Mouse (Mus musculus): ENCODE data around the gene Zfp651. TPM values are rescaled to one million over a fixed set of nuclear protein-coding genes. Genes with fewer than 3 reads are reported as not detected.

The Zfp651 gene
- polyA plus RNA-seq, 1 experiment = 47.0 TPM

- Histone ChIP-seq H3K4me3 (no peak overlapping the region), H3K36me3 (ENCODE audit: control insufficient read depth, insufficient read depth) (no peaks in the 10 kb centered on the region), H3K27me3 (ENCODE audit: control insufficient read depth, insufficient read depth, insufficient read length) (peaks cover 8% of the 10 kb centered on the region), H3K79me2 (ENCODE audit: control insufficient read depth, insufficient read depth) (no peaks in the 10 kb centered on the region), H3ac (ENCODE audit: control insufficient read depth, insufficient read length) (no peak overlapping the region), H3K4me2 (ENCODE audit: low read depth) (no peak overlapping the region)
- TF ChIP-seq MYOD1 (IDR thresholded peaks at IDR 0.05; ENCODE audit: control insufficient read depth in 1 of 3, insufficient read length in 2 of 3, low read depth in 2 of 3) (no peak), USF1 (IDR thresholded peaks at IDR 0.05; ENCODE audit: low read depth) (no peak), SRF (IDR thresholded peaks at IDR 0.05; ENCODE audit: control insufficient read depth, insufficient read length, low read depth) (no peak), E2F4 (IDR thresholded peaks at IDR 0.05; ENCODE audit: insufficient read depth) (no peak), TCF12 (IDR thresholded peaks at IDR 0.05; ENCODE audit: insufficient read depth, poor library complexity, severe bottlenecking) (no peak), POLR2AphosphoS2 (IDR thresholded peaks at IDR 0.05; ENCODE audit: insufficient read length, low read depth) (no peak), TCF3 (IDR thresholded peaks at IDR 0.05; ENCODE audit: insufficient read length, low read depth) (no peak), REST (IDR thresholded peaks at IDR 0.05; ENCODE audit: insufficient read depth, insufficient read length) (no peak), CEBPB (IDR thresholded peaks at IDR 0.05; ENCODE audit: insufficient read depth, poor library complexity, severe bottlenecking) (no peak), POLR2A (IDR thresholded peaks at IDR 0.05; ENCODE audit: insufficient read length, low read depth) (no peak), MAX (IDR thresholded peaks at IDR 0.05; ENCODE audit: low read depth) (no peak), MYOG (IDR thresholded peaks at IDR 0.05; ENCODE audit: control insufficient read depth in 1 of 3, insufficient read depth in 1 of 3, insufficient read length in 2 of 3, low read depth in 2 of 3) (no peak)
Observed at GRCm38 (mm10) chr9:121798887-121799520, 39.9 kb downstream of the Zfp651 start.

DNA sequence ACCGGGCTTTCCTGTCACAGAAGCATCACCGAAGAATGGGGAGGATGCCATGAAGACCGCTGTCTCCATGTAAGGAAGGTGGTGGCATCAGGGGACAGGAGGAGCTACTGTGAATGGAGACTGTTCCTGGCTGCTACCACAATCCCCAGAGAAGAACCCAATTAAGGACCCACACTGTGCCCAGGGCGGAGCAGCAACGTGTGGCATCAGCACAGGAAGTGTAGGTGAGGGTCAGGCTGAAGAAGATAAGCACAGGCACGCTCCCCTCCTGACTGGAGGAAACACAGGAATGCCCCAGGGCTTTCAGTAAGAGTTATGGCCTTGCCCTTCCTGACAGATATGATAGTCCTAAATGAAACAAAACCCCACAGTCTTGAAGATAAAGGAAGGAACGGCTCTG, 43.6 kb downstream of the Zfp651 start:
- Histone ChIP-seq H3ac (ENCODE audit: control insufficient read depth, insufficient read length) (no peak overlapping the region), H3K79me2 (ENCODE audit: control insufficient read depth, insufficient read depth) (no peaks in the 10 kb centered on the region), H3K4me3 (no peak overlapping the region), H3K36me3 (ENCODE audit: control insufficient read depth, insufficient read depth) (no peaks in the 10 kb centered on the region), H3K4me2 (ENCODE audit: low read depth) (no peak overlapping the region), H3K27me3 (ENCODE audit: control insufficient read depth, insufficient read depth, insufficient read length) (peaks cover 8% of the 10 kb centered on the region)
- no peak for TF ChIP-seq E2F4 (IDR thresholded peaks at IDR 0.05; ENCODE audit: insufficient read depth)
- TF ChIP-seq REST (IDR thresholded peaks at IDR 0.05; ENCODE audit: insufficient read depth, insufficient read length) = no peak
- no peak for TF ChIP-seq MYOG (IDR thresholded peaks at IDR 0.05; ENCODE audit: control insufficient read depth in 1 of 3, insufficient read depth in 1 of 3, insufficient read length in 2 of 3, low read depth in 2 of 3)
- TF ChIP-seq SRF (IDR thresholded peaks at IDR 0.05; ENCODE audit: control insufficient read depth, insufficient read length, low read depth) = no peak
- no peak for TF ChIP-seq TCF12 (IDR thresholded peaks at IDR 0.05; ENCODE audit: insufficient read depth, poor library complexity, severe bottlenecking)
- no peak for TF ChIP-seq POLR2AphosphoS2 (IDR thresholded peaks at IDR 0.05; ENCODE audit: insufficient read length, low read depth)
- TF ChIP-seq POLR2A (IDR thresholded peaks at IDR 0.05; ENCODE audit: insufficient read length, low read depth) = no peak

GRCm38 (mm10) chr9:121807546-121807945, 48.4 kb downstream of the Zfp651 start:
- no peak overlapping the region for H3K4me3 ChIP-seq

DNA sequence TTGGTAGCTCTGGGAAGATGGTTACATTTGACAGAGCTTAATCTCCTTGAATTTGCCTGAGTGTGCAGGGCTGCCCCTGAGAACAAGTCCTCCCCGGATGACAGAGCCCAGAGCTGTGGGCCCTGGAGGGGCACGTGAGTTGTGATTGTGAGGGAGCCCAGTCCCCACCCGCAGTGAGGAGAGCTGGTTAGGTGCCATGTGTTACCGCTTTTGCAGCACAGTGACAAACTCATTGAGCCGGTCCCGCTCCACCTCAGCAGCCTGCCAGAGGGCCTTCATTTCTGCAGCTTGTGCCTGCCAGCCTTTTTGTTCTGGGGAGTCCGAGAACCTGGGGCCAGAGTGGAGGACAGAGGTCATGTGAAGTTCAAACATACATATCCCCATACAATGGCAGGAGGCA, 48.8 kb downstream of the Zfp651 start:
- Histone ChIP-seq H3K4me2 (ENCODE audit: low read depth) (no peak overlapping the region), H3K79me2 (ENCODE audit: control insufficient read depth, insufficient read depth) (no peaks in the 10 kb centered on the region), H3K36me3 (ENCODE audit: control insufficient read depth, insufficient read depth) (no peaks in the 10 kb centered on the region), H3K27me3 (ENCODE audit: control insufficient read depth, insufficient read depth, insufficient read length) (no peaks in the 10 kb centered on the region), H3ac (ENCODE audit: control insufficient read depth, insufficient read length) (no peak overlapping the region), H3K4me3 (no peak overlapping the region)
- TF ChIP-seq TCF12 (IDR thresholded peaks at IDR 0.05; ENCODE audit: insufficient read depth, poor library complexity, severe bottlenecking) (no peak), MAX (IDR thresholded peaks at IDR 0.05; ENCODE audit: low read depth) (no peak), POLR2A (IDR thresholded peaks at IDR 0.05; ENCODE audit: insufficient read length, low read depth) (no peak), MYOD1 (IDR thresholded peaks at IDR 0.05; ENCODE audit: control insufficient read depth in 1 of 3, insufficient read length in 2 of 3, low read depth in 2 of 3) (no peak), MYOG (IDR thresholded peaks at IDR 0.05; ENCODE audit: control insufficient read depth in 1 of 3, insufficient read depth in 1 of 3, insufficient read length in 2 of 3, low read depth in 2 of 3) (no peak), TCF3 (IDR thresholded peaks at IDR 0.05; ENCODE audit: insufficient read length, low read depth) (no peak), CEBPB (IDR thresholded peaks at IDR 0.05; ENCODE audit: insufficient read depth, poor library complexity, severe bottlenecking) (no peak), USF1 (IDR thresholded peaks at IDR 0.05; ENCODE audit: low read depth) (no peak), E2F4 (IDR thresholded peaks at IDR 0.05; ENCODE audit: insufficient read depth) (no peak)

More at GRCm38 (mm10) chr9:121807546-121807945, 48.4 kb downstream of the Zfp651 start:
- Histone ChIP-seq H3ac (ENCODE audit: control insufficient read depth, insufficient read length) (no peak overlapping the region), H3K36me3 (ENCODE audit: control insufficient read depth, insufficient read depth) (no peaks in the 10 kb centered on the region), H3K4me2 (ENCODE audit: low read depth) (no peak overlapping the region), H3K27me3 (ENCODE audit: control insufficient read depth, insufficient read depth, insufficient read length) (no peaks in the 10 kb centered on the region), H3K79me2 (ENCODE audit: control insufficient read depth, insufficient read depth) (no peaks in the 10 kb centered on the region)
- no peak for TF ChIP-seq TCF3 (IDR thresholded peaks at IDR 0.05; ENCODE audit: insufficient read length, low read depth)
- no peak for TF ChIP-seq SRF (IDR thresholded peaks at IDR 0.05; ENCODE audit: control insufficient read depth, insufficient read length, low read depth)
- no peak for TF ChIP-seq CEBPB (IDR thresholded peaks at IDR 0.05; ENCODE audit: insufficient read depth, poor library complexity, severe bottlenecking)
- no peak for TF ChIP-seq MAX (IDR thresholded peaks at IDR 0.05; ENCODE audit: low read depth)
- TF ChIP-seq MYOG (IDR thresholded peaks at IDR 0.05; ENCODE audit: control insufficient read depth in 1 of 3, insufficient read depth in 1 of 3, insufficient read length in 2 of 3, low read depth in 2 of 3) = no peak
- TF ChIP-seq E2F4 (IDR thresholded peaks at IDR 0.05; ENCODE audit: insufficient read depth) = no peak
- TF ChIP-seq POLR2AphosphoS2 (IDR thresholded peaks at IDR 0.05; ENCODE audit: insufficient read length, low read depth) = no peak
- no peak for TF ChIP-seq REST (IDR thresholded peaks at IDR 0.05; ENCODE audit: insufficient read depth, insufficient read length)
- TF ChIP-seq MYOD1 (IDR thresholded peaks at IDR 0.05; ENCODE audit: control insufficient read depth in 1 of 3, insufficient read length in 2 of 3, low read depth in 2 of 3) = no peak

DNA sequence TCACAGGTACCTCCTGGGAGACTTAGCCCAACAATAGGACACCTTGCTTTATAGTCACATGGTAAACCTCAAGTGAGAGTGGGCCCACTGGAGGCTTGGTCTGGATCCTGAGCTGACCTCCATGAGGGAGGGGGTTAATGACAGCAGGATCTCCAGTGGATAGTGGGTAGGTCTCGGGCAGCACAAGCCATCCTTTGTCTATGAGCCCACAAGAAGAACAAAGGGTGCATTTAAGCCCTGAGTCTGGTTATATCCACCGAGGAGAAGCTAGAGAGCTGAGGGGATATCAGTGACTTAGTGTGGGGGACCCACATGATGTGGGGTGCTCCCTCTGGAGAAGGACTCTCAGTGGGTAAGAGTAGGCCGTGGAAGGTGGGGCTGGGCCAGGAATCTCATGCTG, 49.4 kb downstream of the Zfp651 start:
- Histone ChIP-seq H3K79me2 (ENCODE audit: control insufficient read depth, insufficient read depth) (no peaks in the 10 kb centered on the region), H3ac (ENCODE audit: control insufficient read depth, insufficient read length) (no peak overlapping the region), H3K4me2 (ENCODE audit: low read depth) (no peak overlapping the region), H3K4me3 (no peak overlapping the region), H3K36me3 (ENCODE audit: control insufficient read depth, insufficient read depth) (no peaks in the 10 kb centered on the region), H3K27me3 (ENCODE audit: control insufficient read depth, insufficient read depth, insufficient read length) (no peaks in the 10 kb centered on the region)
- TF ChIP-seq POLR2AphosphoS2 (IDR thresholded peaks at IDR 0.05; ENCODE audit: insufficient read length, low read depth) = no peak
- no peak for TF ChIP-seq MYOD1 (IDR thresholded peaks at IDR 0.05; ENCODE audit: control insufficient read depth in 1 of 3, insufficient read length in 2 of 3, low read depth in 2 of 3)
- no peak for TF ChIP-seq MYOG (IDR thresholded peaks at IDR 0.05; ENCODE audit: control insufficient read depth in 1 of 3, insufficient read depth in 1 of 3, insufficient read length in 2 of 3, low read depth in 2 of 3)
- no peak for TF ChIP-seq SRF (IDR thresholded peaks at IDR 0.05; ENCODE audit: control insufficient read depth, insufficient read length, low read depth)
- TF ChIP-seq CEBPB (IDR thresholded peaks at IDR 0.05; ENCODE audit: insufficient read depth, poor library complexity, severe bottlenecking) = no peak
- no peak for TF ChIP-seq TCF12 (IDR thresholded peaks at IDR 0.05; ENCODE audit: insufficient read depth, poor library complexity, severe bottlenecking)
- TF ChIP-seq E2F4 (IDR thresholded peaks at IDR 0.05; ENCODE audit: insufficient read depth) = no peak
- no peak for TF ChIP-seq REST (IDR thresholded peaks at IDR 0.05; ENCODE audit: insufficient read depth, insufficient read length)
- TF ChIP-seq USF1 (IDR thresholded peaks at IDR 0.05; ENCODE audit: low read depth) = no peak
- TF ChIP-seq MAX (IDR thresholded peaks at IDR 0.05; ENCODE audit: low read depth) = no peak
- no peak for TF ChIP-seq POLR2A (IDR thresholded peaks at IDR 0.05; ENCODE audit: insufficient read length, low read depth)
- no peak for TF ChIP-seq TCF3 (IDR thresholded peaks at IDR 0.05; ENCODE audit: insufficient read length, low read depth)

Measured in myocyte (in vitro differentiated cells).